Mouse (Mus musculus) liver, adult (tissue): ENCODE measurements around the gene Ptprm.

Source experiments
- GATA4 ChIP-seq: IDR thresholded peaks from 2 replicates; pipeline ENCODE4 v1.6.1; 2014; ENCODE audit warnings: mild to moderate bottlenecking, low read length; ENCODE audit not compliant: insufficient replicate concordance

The Ptprm gene

DNA sequence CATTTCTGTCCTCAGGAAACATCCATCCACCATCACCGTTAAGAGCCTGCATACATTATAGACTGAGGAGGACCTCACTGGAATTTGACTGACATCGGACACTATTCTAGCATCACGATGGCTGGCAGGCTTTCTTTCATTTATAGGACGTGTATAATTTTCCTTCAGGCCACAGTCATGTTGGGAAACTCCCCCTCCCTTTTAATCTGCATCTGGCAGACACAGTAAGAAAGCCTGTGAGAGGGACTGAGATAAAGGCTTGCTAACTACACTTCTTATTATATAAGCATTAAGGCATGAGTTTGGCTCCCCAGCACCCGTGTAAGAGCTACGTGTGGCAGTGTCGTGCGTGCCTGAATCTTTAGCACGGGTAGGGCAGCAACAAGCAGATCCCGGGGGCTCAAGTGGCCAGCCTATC is 571.2 kb downstream of the Ptprm start:
- TF ChIP-seq GATA4 = no peak

DNA sequence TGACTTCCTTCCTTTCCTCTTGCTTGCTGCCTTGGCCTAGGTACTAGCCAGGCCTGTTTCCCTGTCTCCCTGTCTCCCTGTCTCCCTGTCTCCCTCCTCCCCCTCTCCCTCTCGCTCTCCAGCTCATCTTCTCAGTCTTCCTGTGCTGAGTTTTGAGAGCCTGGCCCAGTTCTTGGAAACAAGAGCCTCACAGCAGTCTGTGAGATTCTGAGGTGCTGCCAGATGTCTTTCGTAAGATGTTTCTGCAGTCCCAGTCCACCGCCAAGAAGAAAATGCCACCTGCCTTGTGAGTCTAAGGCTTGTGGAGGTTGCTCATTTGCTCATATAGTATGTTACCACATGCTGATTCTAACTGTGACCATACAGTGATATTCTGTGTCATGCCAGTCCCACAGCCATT is 572.3 kb downstream of the Ptprm start:
- TF ChIP-seq GATA4 = no peak

GRCm38 (mm10) chr17:66779026-66779425 is 575.2 kb downstream of the Ptprm start:
- TF ChIP-seq GATA4 = no peak

DNA sequence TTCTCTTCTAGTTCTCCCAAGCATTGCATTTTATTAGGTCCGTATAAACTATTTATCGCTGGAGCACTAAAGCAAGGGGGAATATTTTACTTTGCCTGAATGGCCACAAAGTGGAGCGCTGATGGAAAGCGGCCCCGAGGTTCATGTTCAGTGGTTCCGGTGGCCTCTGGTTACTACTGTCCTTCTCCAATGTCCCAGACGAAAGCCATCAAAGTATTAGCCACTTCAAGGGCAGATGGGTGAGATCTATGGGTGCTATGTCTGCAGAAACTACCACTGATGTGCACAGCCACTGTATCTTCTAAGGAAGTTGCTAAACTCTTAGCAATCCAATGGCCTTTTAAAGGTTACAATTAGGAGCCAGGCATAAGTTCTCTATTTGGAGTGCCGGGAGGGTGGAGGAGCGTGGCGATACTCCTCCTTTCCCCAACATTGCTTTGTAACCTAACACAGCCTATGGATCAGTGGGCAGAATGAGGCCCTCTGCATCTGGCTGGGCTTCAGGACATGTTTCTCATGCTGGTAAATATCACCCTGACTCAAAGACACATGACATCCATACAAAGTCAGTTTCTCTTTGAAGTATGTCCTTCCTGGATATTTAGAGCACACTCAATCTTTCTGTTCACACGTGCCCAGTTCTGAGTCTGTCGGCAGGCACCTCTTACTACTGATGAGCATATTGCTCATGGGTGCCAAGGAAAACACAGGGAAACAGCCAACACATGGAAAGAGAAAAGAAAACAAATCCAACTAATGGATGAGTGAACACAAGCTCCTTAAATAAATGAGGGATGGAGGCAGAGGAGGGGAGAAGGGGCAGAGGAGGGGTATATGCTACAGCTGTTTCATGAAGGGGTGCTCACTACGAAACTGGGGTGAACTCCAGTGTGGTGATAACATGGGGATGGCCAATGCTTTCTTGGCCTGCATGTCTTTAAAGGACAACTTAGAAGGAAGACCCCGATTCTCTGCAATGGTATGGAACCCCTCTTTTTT is 584.6 kb downstream of the Ptprm start:
- TF ChIP-seq GATA4 = no peak

- no peak for TF ChIP-seq GATA4
Measured at GRCm38 (mm10) chr17:66768689-66769275, 585.5 kb downstream of the Ptprm start.

- no peak for TF ChIP-seq GATA4
Measured at GRCm38 (mm10) chr17:66766166-66766565, 588.1 kb downstream of the Ptprm start.

GRCm38 (mm10) chr17:66764435-66764834 is 589.8 kb downstream of the Ptprm start:
- no peak for TF ChIP-seq GATA4

DNA sequence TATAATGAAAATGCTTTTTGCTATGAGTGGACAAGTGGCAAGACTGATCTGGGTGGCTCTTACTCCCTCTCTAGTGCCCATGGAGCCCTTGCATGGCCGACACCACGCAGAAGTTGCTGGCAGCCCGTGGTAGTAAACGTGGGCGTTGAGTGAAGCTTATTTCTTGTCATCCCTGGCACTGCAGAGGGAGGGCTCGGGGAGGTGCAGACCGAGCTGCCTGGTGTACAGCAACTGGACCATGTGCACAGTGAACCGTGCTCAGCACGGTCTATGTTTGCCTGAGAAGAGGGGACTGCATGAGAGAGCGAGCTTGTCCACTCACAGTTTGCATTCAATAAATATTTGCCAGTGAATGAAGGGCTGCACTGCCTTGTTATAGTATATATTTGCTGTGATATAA is 591.5 kb downstream of the Ptprm start:
- TF ChIP-seq GATA4 = no peak

- no peak for TF ChIP-seq GATA4
Measured at GRCm38 (mm10) chr17:66761326-66762296, 592.6 kb downstream of the Ptprm start.

GRCm38 (mm10) chr17:66757025-66757511 is 597.2 kb downstream of the Ptprm start:
- TF ChIP-seq GATA4 = no peak

DNA sequence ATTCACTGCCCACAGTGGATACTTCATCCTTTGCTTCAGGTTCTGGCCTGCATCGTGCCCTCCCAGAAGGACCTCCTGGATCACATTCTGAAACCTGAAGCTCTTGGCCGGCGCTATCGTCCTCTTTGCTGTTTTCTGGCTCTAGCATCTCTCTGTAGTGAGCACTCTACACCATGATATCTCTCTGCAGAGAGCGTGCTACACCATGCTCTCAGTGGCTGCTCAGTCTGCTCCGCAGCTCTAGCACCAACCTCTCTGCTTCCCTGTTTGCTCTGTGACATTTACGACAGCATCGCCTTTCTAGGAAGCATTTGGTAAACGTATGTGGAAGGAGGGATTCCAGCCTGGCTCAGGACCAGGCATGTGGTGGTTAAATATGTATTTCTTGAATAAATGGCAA is 597.8 kb downstream of the Ptprm start:
- no peak for TF ChIP-seq GATA4

DNA sequence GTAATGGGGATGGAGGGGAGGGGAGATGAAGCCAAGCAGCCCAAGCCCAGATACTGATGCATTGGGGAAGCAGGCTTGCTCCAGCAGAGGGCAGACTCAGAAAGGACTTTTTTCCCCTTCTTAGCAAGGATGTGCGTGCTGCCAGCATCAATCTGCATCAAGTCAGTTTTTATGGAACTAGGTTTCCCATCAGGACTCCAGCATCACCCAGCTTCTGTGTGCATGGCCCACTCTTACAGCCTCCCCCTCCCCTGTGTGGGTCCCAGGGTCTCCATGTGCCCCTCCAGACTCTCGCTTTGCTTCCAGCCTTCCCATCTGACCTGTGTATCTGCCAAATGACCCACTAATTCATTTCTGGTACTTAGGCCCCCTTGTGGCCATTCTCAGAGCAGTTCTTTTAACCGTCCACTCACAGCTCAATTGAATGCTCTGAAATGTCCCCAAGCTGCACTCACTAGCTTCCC is 599.0 kb downstream of the Ptprm start:
- TF ChIP-seq GATA4 = no peak

DNA sequence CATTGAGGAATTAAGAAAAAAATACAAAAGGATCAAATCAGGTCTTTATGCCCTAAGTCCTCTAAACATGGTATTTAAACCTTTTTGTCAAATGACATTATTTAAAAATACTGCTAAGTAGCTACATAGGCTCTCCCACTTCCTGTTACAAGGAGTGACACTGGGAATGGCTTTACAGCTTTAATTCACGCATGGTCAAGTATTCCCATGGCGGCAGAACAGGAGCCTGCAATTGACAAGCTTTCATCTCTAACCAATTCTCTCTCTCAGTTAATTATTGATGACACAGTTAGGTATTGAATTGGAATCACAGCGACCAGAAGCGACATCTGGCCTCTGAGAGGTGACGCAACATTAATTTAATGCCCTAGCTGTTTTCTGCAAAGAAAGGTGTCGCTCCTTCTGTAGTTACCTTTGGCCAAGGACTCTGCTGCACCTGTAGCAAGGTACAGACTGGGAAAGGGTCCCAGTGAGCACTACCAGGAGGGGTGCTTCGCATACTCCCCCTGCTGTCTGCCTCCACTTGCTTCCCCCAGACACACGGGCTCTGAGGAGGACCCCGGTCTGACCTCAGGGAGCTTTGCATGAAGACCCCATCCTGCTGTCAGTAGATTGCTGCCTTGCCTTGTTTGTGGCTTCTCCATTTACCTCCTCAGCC is 599.9 kb downstream of the Ptprm start:
- TF ChIP-seq GATA4 = no peak

DNA sequence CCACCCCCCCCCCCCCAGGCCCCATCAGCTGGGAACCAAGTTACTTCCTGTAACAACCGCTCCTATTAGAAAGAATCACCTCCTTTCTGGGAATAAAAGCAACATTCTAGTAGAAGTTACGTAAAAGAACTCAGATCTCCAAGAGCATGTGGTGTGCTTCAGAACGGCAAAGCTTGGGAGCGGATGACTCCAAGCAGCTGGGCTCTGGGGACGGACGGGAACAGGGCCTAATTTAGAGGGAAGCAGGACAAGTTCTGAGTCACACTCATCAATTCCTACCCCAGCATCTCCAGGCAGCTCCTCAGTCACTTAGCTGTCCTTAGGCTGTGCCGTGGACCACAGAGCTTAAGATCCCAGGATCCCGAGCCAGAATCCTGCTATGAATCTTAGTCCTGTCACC is 602.5 kb downstream of the Ptprm start:
- no peak for TF ChIP-seq GATA4
